Comparison of ENCODE assay signal across 17 mouse cellular contexts in the genomic region with DNA sequence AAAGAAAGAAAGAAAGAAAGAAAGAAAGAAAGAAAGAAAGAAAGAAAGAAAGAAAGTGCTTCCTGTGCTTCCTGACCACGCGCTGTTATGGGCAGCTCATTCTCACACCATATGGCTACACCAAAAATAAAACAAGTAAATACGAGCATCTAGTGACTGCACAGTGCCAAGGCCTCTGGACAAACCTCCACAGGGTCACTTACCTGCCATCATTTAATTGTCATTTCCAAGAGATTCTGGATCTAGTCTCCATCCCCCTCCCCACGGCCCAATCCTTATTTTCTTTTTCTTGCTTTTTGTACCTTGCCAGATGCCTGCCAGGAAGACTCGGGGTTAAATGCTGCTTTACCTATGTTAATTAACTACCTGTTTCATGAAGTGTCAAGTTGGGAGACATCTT.
DNase-seq lines count a peak whose midpoint lies in the region; ATAC-seq and TF ChIP-seq lines count a peak whose summit lies in the region.
"Had no signal": no experiment of that assay in that cellular context is flagged by ENCODE, and none has a peak within 500 bp of the region (broad histone marks: within the 10 kb centered on the region; RNA-seq: fewer than 3 reads in every experiment).

No protein-coding gene starts in this region.

- no peaks in the 10 kb centered on the region for H3K4me1 ChIP-seq in midbrain, embryonic 11.5 days (ENCODE audit: control insufficient read depth, insufficient read depth, low read length)
- no peaks in the 10 kb centered on the region for H3K4me1 ChIP-seq in midbrain, postnatal 0 days (ENCODE audit: insufficient read depth, low read length)
- H3K4me1 ChIP-seq in hindbrain, embryonic 10.5 days (replicated peaks), result no peaks in the 10 kb centered on the region
- H3K4me1 ChIP-seq: embryonic facial prominence, embryonic 12.5 days; hindbrain, embryonic 15.5 days had no signal

- ATAC-seq in cerebellum, adult (ENCODE audit: insufficient number of reproducible peaks, low FRiP score, low TSS enrichment), result peak; percentile 91
- no peak for ATAC-seq in midbrain, embryonic 11.5 days (ENCODE audit: low FRiP score)
- ATAC-seq in midbrain, postnatal 0 days (ENCODE audit: low FRiP score), result no peak
- no peak for ATAC-seq in megakaryocyte, adult 5-6 weeks (ENCODE audit: poor library complexity, severe bottlenecking)
- ATAC-seq: CD4-positive, CD25-positive, alpha-beta regulatory T cell, adult 4 months; forebrain, embryonic 15.5 days; intestine, embryonic 16.5 days had no signal

- DNase-seq in cerebellum, postnatal 4 days (ENCODE audit: low spot score in 2 of 2), result no peak
- peak; percentile 39 for DNase-seq in midbrain, embryonic 11.5 days (ENCODE audit: low spot score, missing footprints)
- no peak for DNase-seq in midbrain, postnatal 0 days (ENCODE audit: low spot score)
- peak; percentile 55 for DNase-seq in cerebellum, adult 8-10 months
- peak; percentile 36 to 59 for DNase-seq in cerebellum, postnatal 36 days
- no peak for DNase-seq in hindbrain, embryonic 10.5 days (ENCODE audit: low spot score)
- DNase-seq: adrenal gland, postnatal 14 days; B cell, adult 2 months; heart, adult 18-20 months had no signal

- H3K27ac ChIP-seq in midbrain, embryonic 11.5 days (ENCODE audit: low read depth, low read length), result no peak overlapping the region
- no peak overlapping the region for H3K27ac ChIP-seq in midbrain, postnatal 0 days (ENCODE audit: low read depth, low read length)
- H3K27ac ChIP-seq in hindbrain, embryonic 10.5 days, result no peak overlapping the region
- H3K27ac ChIP-seq: embryonic facial prominence, embryonic 12.5 days; forebrain, embryonic 15.5 days; hindbrain, embryonic 15.5 days had no signal

- H3K36me3 ChIP-seq in midbrain, embryonic 11.5 days (ENCODE audit: control insufficient read depth, insufficient read depth, low read length), result no peaks in the 10 kb centered on the region
- H3K36me3 ChIP-seq in midbrain, postnatal 0 days (ENCODE audit: insufficient read depth, low read length), result no peaks in the 10 kb centered on the region
- H3K36me3 ChIP-seq in hindbrain, embryonic 10.5 days, result no peaks in the 10 kb centered on the region
- H3K36me3 ChIP-seq: embryonic facial prominence, embryonic 12.5 days; forebrain, embryonic 15.5 days; hindbrain, embryonic 15.5 days had no signal

- H3K9ac ChIP-seq in midbrain, embryonic 11.5 days (ENCODE audit: low read length), result no peak overlapping the region
- no peak overlapping the region for H3K9ac ChIP-seq in midbrain, postnatal 0 days (replicated peaks; ENCODE audit: low read length, poor library complexity, severe bottlenecking)
- H3K9ac ChIP-seq: embryonic facial prominence, embryonic 12.5 days; forebrain, embryonic 15.5 days; hindbrain, embryonic 15.5 days had no signal

- no peak for TF ChIP-seq CTCF in midbrain, postnatal 0 days (IDR thresholded peaks at IDR 0.05)

- no peaks in the 10 kb centered on the region for H3K9me3 ChIP-seq in midbrain, embryonic 11.5 days (ENCODE audit: control insufficient read depth, low read length)
- no peaks in the 10 kb centered on the region for H3K9me3 ChIP-seq in midbrain, postnatal 0 days (ENCODE audit: low read length)
- no peaks in the 10 kb centered on the region for H3K9me3 ChIP-seq in hindbrain, embryonic 10.5 days
- H3K9me3 ChIP-seq: embryonic facial prominence, embryonic 12.5 days; forebrain, embryonic 15.5 days; hindbrain, embryonic 15.5 days had no signal

- H3K27me3 ChIP-seq in midbrain, embryonic 11.5 days (ENCODE audit: control insufficient read depth, insufficient read depth, low read length), result peaks cover 15% of the 10 kb centered on the region
- H3K27me3 ChIP-seq in midbrain, postnatal 0 days (ENCODE audit: insufficient read depth, low read length), result no peaks in the 10 kb centered on the region
- H3K27me3 ChIP-seq in hindbrain, embryonic 10.5 days (ENCODE audit: insufficient read depth, poor library complexity, severe bottlenecking), result peaks cover 27% of the 10 kb centered on the region
- H3K27me3 ChIP-seq: embryonic facial prominence, embryonic 12.5 days; forebrain, embryonic 15.5 days; hindbrain, embryonic 15.5 days had no signal

- H3K4me2 ChIP-seq in midbrain, embryonic 11.5 days, result no peak overlapping the region
- no peak overlapping the region for H3K4me2 ChIP-seq in midbrain, postnatal 0 days (ENCODE audit: low read depth, low read length, poor library complexity, severe bottlenecking)
- H3K4me2 ChIP-seq: embryonic facial prominence, embryonic 12.5 days; forebrain, embryonic 15.5 days; heart, embryonic 11.5 days; hindbrain, embryonic 15.5 days had no signal

- H3K4me3 ChIP-seq in midbrain, embryonic 11.5 days (ENCODE audit: low read depth, low read length), result no peak overlapping the region
- no peak overlapping the region for H3K4me3 ChIP-seq in midbrain, postnatal 0 days (ENCODE audit: low read depth, low read length)
- no peak overlapping the region for H3K4me3 ChIP-seq in hindbrain, embryonic 10.5 days
- H3K4me3 ChIP-seq: embryonic facial prominence, embryonic 12.5 days; forebrain, embryonic 15.5 days; hindbrain, embryonic 15.5 days had no signal

- WGBS in midbrain, embryonic 11.5 days, result 85% methylated on average over 5 of the region's 5 CpGs
- 88% methylated on average over 5 of the region's 5 CpGs for WGBS in midbrain, postnatal 0 days
- 89% methylated on average over 5 of the region's 5 CpGs for WGBS in hindbrain, embryonic 10.5 days

Comparison
In these comparisons a context has a peak if more than half of its experiments do, and no peak if none do; other contexts are left out.
1. DNase-seq: peak in midbrain, embryonic 11.5 days (single experiment), cerebellum, adult 8-10 months (single experiment) and cerebellum, postnatal 36 days (2 of 2); none in cerebellum, postnatal 4 days (0 of 2), midbrain, postnatal 0 days (single experiment) and hindbrain, embryonic 10.5 days (single experiment).